Mouse (Mus musculus): ENCODE measurements around the gene Sapcd2. TPM values are rescaled to one million over a fixed set of nuclear protein-coding genes. Genes with fewer than 3 reads are reported as not detected.
"Not testable (repeated sequence)": the region's sequence is repeated elsewhere in the genome, so short reads cannot be mapped to it uniquely, and the experiment has no call there.

The Sapcd2 gene
- polyA plus RNA-seq, 1 experiment from 2014 or later, result 28.9 TPM

GRCm38 (mm10) chr2:25402377-25402971 lies 30.4 kb downstream of the Sapcd2 start:
- Histone ChIP-seq H3K4me1 (ENCODE audit: control insufficient read depth, insufficient read depth, low read length) (peaks cover 10% of the 10 kb centered on the region), H3K27ac (ENCODE audit: low read depth, low read length) (peak overlapping the region; percentile 91), H3K4me2 (ENCODE audit: low read length) (peak overlapping the region; percentile 73), H3K9ac (ENCODE audit: low read length) (peak overlapping the region; percentile 99), H3K4me3 (ENCODE audit: low read depth, low read length) (peak overlapping the region; percentile 95), H3K9me3 (replicated peaks; ENCODE audit: control insufficient read depth, low read length) (no peaks in the 10 kb centered on the region), H3K27me3 (replicated peaks; ENCODE audit: control insufficient read depth, insufficient read depth, low read length) (peaks cover 24% of the 10 kb centered on the region), H3K36me3 (ENCODE audit: control insufficient read depth, insufficient read depth, low read length) (peaks cover 5% of the 10 kb centered on the region)
- peak; percentile 47 for ATAC-seq
- DNase-seq (ENCODE audit: low spot score), result peak; percentile 91
- under 1% methylated on average over 13 of the region's 13 CpGs for WGBS

DNA sequence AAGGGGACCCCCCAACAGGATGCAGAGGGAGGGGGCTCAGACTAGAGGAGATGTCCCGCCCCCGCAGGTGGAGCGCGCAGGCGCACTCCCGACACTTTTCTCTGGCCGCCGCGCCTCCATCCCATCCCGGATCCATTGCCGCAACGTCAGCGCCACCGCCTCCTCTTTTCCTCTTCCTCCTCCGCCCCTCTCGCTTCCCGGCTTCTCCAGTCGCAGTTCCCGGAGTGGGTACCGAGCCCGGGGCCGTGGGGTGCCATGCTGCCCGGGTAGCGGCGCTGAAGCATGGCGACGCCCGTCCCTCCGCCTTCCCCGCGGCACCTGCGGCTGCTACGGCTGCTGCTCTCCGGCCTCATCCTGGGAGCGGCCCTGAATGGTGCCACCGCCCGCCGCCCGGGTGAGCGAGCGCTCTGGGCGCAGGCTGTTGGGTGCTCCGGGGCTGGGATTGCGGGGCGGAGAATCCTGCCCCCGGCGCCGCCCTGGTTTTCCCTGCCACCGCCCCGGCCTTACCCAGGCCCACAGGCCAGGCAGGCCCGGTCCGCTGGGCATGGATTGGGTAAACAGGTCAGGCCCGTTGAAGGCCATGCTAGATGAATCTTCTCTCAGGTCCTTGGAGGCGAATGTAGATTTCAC lies 31.0 kb downstream of the Sapcd2 start:
- WGBS, result under 1% methylated on average over 40 of the region's 54 CpGs

GRCm38 (mm10) chr2:25403994-25404393 lies 31.9 kb downstream of the Sapcd2 start:
- 0 out of 2 replicates have a peak overlapping the region, but pooled peaks have one; percentile 91 for H3K27ac ChIP-seq (ENCODE audit: low read depth, low read length)
- peak overlapping the region; percentile 95 for H3K4me3 ChIP-seq (ENCODE audit: low read depth, low read length)
- peaks cover 10% of the 10 kb centered on the region for H3K4me1 ChIP-seq (ENCODE audit: control insufficient read depth, insufficient read depth, low read length)
- peaks cover 19% of the 10 kb centered on the region for H3K36me3 ChIP-seq (ENCODE audit: control insufficient read depth, insufficient read depth, low read length)
- H3K9me3 ChIP-seq (replicated peaks; ENCODE audit: control insufficient read depth, low read length), result no peaks in the 10 kb centered on the region
- no peak for ATAC-seq
- peaks cover 15% of the 10 kb centered on the region for H3K27me3 ChIP-seq (replicated peaks; ENCODE audit: control insufficient read depth, insufficient read depth, low read length)
- peak overlapping the region; percentile 99 for H3K9ac ChIP-seq (ENCODE audit: low read length)
- WGBS, result 87% methylated on average over 4 of the region's 4 CpGs
- DNase-seq (ENCODE audit: low spot score), result no peak
- peak overlapping the region; percentile 73 for H3K4me2 ChIP-seq (ENCODE audit: low read length)

More for the DNA sequence above, 31.0 kb downstream of the Sapcd2 start:
- peak; percentile 93 for DNase-seq (ENCODE audit: low spot score)
- Histone ChIP-seq H3K4me2 (ENCODE audit: low read length) (peak overlapping the region; percentile 73), H3K36me3 (ENCODE audit: control insufficient read depth, insufficient read depth, low read length) (peaks cover 11% of the 10 kb centered on the region), H3K27me3 (replicated peaks; ENCODE audit: control insufficient read depth, insufficient read depth, low read length) (peaks cover 18% of the 10 kb centered on the region), H3K4me1 (ENCODE audit: control insufficient read depth, insufficient read depth, low read length) (peaks cover 10% of the 10 kb centered on the region), H3K4me3 (ENCODE audit: low read depth, low read length) (peak overlapping the region; percentile 95), H3K9me3 (replicated peaks; ENCODE audit: control insufficient read depth, low read length) (no peaks in the 10 kb centered on the region), H3K27ac (ENCODE audit: low read depth, low read length) (peak overlapping the region; percentile 91), H3K9ac (ENCODE audit: low read length) (peak overlapping the region; percentile 99)
- peak; percentile 88 for ATAC-seq

DNA sequence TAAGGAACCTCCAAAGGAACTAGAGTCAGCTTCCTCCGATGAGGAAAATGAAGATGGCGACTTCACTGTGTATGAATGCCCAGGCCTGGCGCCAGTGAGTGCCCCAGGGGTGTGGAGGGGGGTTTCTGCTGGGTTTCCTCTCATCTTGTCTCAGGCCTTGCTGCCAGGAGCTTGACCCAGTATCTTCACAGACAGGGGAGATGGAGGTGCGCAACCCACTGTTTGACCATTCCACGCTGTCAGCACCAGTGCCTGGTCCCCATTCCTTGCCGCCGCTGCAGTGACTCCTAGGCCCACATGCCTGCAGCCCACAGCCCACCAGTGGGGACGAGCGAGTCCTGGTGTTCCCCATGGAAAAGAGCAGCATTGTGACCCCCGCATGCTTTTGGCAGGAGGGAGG lies 36.8 kb downstream of the Sapcd2 start:
- Histone ChIP-seq H3K27me3 (replicated peaks; ENCODE audit: control insufficient read depth, insufficient read depth, low read length) (no peaks in the 10 kb centered on the region), H3K36me3 (ENCODE audit: control insufficient read depth, insufficient read depth, low read length) (peaks cover 37% of the 10 kb centered on the region), H3K4me1 (ENCODE audit: control insufficient read depth, insufficient read depth, low read length) (peaks cover 9% of the 10 kb centered on the region), H3K9ac (ENCODE audit: low read length) (no peak overlapping the region), H3K4me2 (ENCODE audit: low read length) (no peak overlapping the region), H3K9me3 (replicated peaks; ENCODE audit: control insufficient read depth, low read length) (no peaks in the 10 kb centered on the region), H3K4me3 (ENCODE audit: low read depth, low read length) (no peak overlapping the region), H3K27ac (ENCODE audit: low read depth, low read length) (no peak overlapping the region)
- DNase-seq (ENCODE audit: low spot score) (no peak), ATAC-seq (no peak)
- 88% methylated on average over 10 of the region's 10 CpGs for WGBS

DNA sequence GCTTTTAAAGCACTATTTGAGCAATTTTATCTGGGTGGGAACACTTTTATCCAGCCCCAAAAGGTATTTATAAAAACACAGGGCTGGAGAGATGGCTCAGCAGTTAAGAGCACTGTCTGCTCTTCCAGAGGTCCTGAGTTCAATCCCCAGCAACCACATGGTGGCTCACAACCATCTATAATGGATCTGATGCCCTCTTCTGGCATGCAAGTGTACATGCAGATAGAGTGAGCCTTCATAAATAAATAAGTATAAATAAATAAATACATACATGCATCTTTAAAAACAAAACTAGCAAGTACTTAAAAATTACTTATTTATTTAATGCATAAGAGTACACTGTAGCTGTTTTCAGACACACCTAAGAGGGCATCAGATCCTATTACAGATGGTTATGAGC lies 41.3 kb downstream of the Sapcd2 start:
- ATAC-seq, result not testable (repeated sequence)

GRCm38 (mm10) chr2:25417426-25417825 lies 45.3 kb downstream of the Sapcd2 start:
- no peak overlapping the region for H3K4me3 ChIP-seq (ENCODE audit: low read depth, low read length)
- WGBS, result 8% methylated on average over 3 of the region's 3 CpGs
- H3K9ac ChIP-seq (ENCODE audit: low read length), result no peak overlapping the region
- ATAC-seq (no peak), DNase-seq (ENCODE audit: low spot score) (no peak)
- no peaks in the 10 kb centered on the region for H3K4me1 ChIP-seq (ENCODE audit: control insufficient read depth, insufficient read depth, low read length)
- H3K27me3 ChIP-seq (replicated peaks; ENCODE audit: control insufficient read depth, insufficient read depth, low read length), result no peaks in the 10 kb centered on the region
- H3K27ac ChIP-seq (ENCODE audit: low read depth, low read length), result no peak overlapping the region
- no peaks in the 10 kb centered on the region for H3K9me3 ChIP-seq (replicated peaks; ENCODE audit: control insufficient read depth, low read length)
- no peaks in the 10 kb centered on the region for H3K36me3 ChIP-seq (ENCODE audit: control insufficient read depth, insufficient read depth, low read length)
- no peak overlapping the region for H3K4me2 ChIP-seq (ENCODE audit: low read length)

More for the DNA sequence above, 41.3 kb downstream of the Sapcd2 start:
- DNase-seq (ENCODE audit: low spot score); H3K4me1 ChIP-seq (ENCODE audit: control insufficient read depth, insufficient read depth, low read length); H3K27me3 ChIP-seq (replicated peaks; ENCODE audit: control insufficient read depth, insufficient read depth, low read length); H3K27ac ChIP-seq (ENCODE audit: low read depth, low read length); H3K9me3 ChIP-seq (replicated peaks; ENCODE audit: control insufficient read depth, low read length); H3K9ac ChIP-seq (ENCODE audit: low read length); H3K4me3 ChIP-seq (ENCODE audit: low read depth, low read length); H3K4me2 ChIP-seq (ENCODE audit: low read length): not testable (repeated sequence)
- H3K36me3 ChIP-seq (ENCODE audit: control insufficient read depth, insufficient read depth, low read length), result peaks cover 24% of the 10 kb centered on the region

DNA sequence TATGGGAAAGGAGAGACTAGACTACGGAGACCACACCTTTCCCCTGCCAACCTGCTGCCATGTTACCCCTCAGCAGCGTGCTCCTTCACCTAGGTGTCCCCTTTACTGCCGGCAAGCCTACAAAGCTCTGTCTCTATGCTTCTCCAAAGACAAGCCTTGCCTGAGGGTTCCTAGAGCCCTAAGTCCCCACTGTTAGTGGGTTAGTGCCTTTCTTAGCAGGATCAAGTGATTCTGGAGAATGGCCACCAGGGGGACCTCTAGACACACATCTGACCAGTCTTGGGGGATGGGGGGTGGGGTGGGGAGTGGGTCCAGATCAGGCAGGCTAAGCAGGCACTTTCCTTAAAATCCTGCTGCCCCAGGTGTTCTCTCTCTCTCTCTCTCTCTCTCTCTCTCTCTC lies 49.8 kb downstream of the Sapcd2 start:
- ATAC-seq, result peak; percentile 58
- H3K36me3 ChIP-seq (ENCODE audit: control insufficient read depth, insufficient read depth, low read length), result no peaks in the 10 kb centered on the region
- no peak overlapping the region for H3K9ac ChIP-seq (ENCODE audit: low read length)
- H3K4me2 ChIP-seq (ENCODE audit: low read length), result no peak overlapping the region
- no peaks in the 10 kb centered on the region; the same call in 1 of the 2 replicates for H3K27me3 ChIP-seq (replicated peaks; ENCODE audit: control insufficient read depth, insufficient read depth, low read length)
- H3K9me3 ChIP-seq (replicated peaks; ENCODE audit: control insufficient read depth, low read length), result no peaks in the 10 kb centered on the region
- DNase-seq (ENCODE audit: low spot score), result peak; percentile 80
- H3K4me3 ChIP-seq (ENCODE audit: low read depth, low read length), result no peak overlapping the region
- H3K27ac ChIP-seq (ENCODE audit: low read depth, low read length), result no peak overlapping the region
- no peaks in the 10 kb centered on the region for H3K4me1 ChIP-seq (ENCODE audit: control insufficient read depth, insufficient read depth, low read length)
- 28% methylated on average over 3 of the region's 3 CpGs for WGBS

DNA sequence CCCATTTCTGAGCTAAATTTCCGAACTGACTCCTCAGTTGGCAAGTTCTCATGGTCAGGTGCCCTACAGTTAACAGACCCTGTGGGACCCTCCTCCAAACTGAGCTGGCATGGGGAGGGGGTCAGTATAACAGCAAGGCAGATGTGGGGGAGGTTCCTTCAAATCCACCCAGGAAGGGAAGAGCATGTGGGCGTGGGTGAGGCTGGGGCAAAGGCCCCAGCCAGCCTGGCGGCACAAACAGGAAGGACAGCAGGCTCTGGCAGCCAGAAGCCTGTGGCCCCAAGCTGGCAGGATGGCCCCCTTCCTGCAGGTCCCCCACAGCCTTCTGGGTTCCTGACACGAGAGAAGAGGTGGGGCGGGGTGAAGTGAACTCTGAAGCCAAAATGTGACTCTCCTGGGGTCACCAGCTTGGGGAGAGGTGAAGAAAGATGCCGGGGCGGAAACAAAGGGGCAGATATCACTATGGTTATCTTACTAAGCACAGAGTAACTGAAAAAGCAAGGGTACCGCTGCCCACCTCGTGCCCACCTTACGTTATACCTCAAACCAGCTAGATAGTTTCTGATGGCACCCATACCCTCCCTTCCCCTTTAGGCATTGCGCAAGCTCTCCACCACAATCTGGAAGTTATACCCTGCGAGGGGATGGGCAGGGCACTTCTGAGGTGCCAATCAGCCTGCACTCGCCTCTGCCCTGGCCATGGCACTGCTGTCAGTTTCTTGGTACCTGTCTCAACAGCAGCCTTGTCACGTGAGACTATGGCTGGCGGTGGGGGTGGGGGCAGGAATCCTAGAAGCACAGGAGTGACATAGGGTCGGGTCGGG lies 50.7 kb downstream of the Sapcd2 start, which contains the start of gene Fut7:
TSS of gene Fut7 (plus strand) at position 681 of the 824 bp plus-strand sequence.
- H3K4me3 ChIP-seq (ENCODE audit: low read depth, low read length), result no peak within 1 kb of the TSS
- 70% methylated on average over 17 of the region's 17 CpGs for WGBS
- H3K27me3 ChIP-seq (replicated peaks; ENCODE audit: control insufficient read depth, insufficient read depth, low read length), result no peaks in the 10 kb centered on the region; the same call in 1 of the 2 replicates
- no peaks in the 10 kb centered on the region for H3K4me1 ChIP-seq (ENCODE audit: control insufficient read depth, insufficient read depth, low read length)
- H3K9me3 ChIP-seq (replicated peaks; ENCODE audit: control insufficient read depth, low read length), result no peaks in the 10 kb centered on the region
- no peaks in the 10 kb centered on the region for H3K36me3 ChIP-seq (ENCODE audit: control insufficient read depth, insufficient read depth, low read length)
- H3K9ac ChIP-seq (ENCODE audit: low read length), result no peak within 1 kb of the TSS
- H3K4me2 ChIP-seq (ENCODE audit: low read length), result no peak within 1 kb of the TSS
- H3K27ac ChIP-seq (ENCODE audit: low read depth, low read length), result no peak within 1 kb of the TSS
- ATAC-seq, result no peak
- DNase-seq (ENCODE audit: low spot score), result no peak

Measured in forebrain, embryonic 14.5 days (tissue).